Mouse (Mus musculus) frontal cortex, adult 2 months (tissue): ENCODE data around the gene Rad23b. TPM values are rescaled to one million over a fixed set of nuclear protein-coding genes. Genes with fewer than 3 reads are reported as not detected.
"Not testable (repeated sequence)": the region's sequence is repeated elsewhere in the genome, so short reads cannot be mapped to it uniquely, and the experiment has no call there.

Experiments used
- DNase-seq, 2 experiments: peaks; one replicate each; pipeline ENCODE4 v3.0.0; 2022; ENCODE audit warnings: low spot score in 1 of 2; ENCODE audit errors: extremely low spot score in 1 of 2
- polyA plus RNA-seq: library from polyadenylated mRNA; depleted of rRNA; stranded (reverse); fragments of >200 nt; gene quantifications from 2 replicates; pipeline ENCODE4 v1.2.3, GENCODE M21; 2012; rRNA removed

Gene Rad23b
- 112 and 125 TPM in 2 replicates for polyA plus RNA-seq

DNA sequence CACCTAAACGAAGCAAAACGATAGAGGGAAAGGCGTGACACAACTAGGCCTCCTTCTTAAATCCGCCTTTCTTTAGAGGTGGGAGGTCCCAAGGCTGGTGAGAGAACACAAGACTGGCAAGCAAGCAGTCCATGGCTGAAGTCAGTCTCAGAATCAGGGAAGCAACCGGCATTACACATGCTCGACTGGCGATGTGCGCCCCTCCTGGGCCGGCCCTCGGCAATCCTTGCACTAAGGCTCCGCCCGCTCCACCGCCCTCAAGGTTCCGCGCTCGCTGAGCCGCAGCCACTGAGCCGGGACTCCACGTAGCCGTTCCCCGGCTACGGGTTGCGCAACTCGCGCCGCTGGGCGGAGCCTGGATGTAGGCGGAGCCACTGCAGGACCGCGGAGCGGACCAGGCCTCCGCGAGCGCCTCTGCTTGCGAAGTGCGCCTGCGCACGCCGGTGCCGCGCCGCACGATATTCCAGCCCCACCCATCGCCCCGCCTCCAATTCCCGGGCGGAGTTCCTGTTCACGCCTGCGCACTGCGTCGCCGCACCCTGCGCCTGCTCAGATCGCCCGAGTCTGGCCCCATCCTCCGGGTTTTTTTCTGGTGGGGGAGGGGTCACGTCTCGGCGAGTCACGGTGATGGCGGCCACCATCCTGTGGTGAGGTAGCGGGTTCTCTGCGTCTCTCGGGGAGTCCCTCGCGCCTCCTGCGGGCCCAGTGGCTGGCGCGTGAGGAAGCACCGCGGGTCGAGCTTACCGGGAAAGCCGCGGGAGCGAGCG, at the start of gene Rad23b:
TSS of gene Rad23b (plus strand) at position 592 of the 767 bp plus-strand sequence.
- DNase-seq = peak; percentile 99 to 100

DNA sequence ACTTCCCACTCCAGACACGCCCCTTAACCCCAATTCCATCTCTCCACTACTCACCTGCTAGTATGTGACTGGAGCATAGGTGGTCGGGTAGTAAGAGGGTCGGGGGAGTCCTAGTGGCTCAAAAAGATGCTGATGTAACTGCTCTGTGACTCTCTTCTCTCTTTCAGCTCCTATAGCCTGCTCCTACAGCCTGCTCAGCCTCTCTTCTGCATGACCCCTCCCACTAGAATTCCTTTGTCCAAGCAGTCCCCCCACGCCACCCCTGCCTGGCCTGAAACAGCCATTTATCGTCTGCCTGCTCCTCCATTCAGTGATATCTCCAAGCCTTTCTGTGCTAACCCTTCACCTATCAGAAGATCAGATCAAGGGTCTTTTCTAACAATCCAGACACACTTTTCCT, 45.7 kb upstream of the Rad23b start:
- DNase-seq = no peak

DNA sequence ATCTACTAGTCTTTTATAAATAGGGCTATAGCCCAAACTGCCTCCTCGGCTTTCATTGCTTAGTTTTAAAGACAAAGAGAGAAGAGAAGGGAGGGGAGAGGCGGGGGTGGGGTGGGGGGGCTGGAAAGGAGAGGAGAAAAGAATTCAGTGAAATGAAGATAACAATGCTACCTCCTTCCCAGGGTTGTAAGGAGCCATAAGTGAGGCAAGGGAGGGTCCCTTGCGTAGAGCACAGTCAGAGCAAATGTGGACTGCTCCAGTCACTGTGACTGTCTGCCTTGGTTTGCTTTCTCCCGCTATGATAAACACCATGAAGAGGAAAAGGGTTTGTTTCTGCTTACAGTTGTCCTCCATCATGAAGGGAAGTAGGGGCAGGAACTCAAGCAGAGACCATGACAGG, 43.2 kb upstream of the Rad23b start:
- no peak for DNase-seq

DNA sequence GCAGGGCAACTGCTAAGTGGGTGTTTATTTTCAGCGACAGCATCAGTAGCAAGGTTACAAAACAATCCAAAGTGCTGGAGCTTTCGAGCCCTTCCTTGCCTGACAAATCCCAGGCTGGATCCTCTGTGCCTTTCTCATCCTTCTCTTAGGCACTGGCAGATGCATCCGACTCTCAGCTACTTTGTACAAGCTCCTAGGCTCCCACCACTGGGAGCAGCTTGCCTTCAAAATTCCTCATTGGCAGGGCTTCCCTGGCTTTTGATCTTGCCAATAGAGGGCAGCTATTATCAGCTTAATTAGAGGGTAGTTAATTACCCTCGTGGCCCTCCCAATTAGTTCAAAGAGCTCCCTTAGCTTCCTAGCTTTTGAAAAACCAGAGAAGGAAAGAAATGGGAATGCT, 33.1 kb upstream of the Rad23b start:
- peak in 1 of 2 experiments; percentile 33 for DNase-seq

DNA sequence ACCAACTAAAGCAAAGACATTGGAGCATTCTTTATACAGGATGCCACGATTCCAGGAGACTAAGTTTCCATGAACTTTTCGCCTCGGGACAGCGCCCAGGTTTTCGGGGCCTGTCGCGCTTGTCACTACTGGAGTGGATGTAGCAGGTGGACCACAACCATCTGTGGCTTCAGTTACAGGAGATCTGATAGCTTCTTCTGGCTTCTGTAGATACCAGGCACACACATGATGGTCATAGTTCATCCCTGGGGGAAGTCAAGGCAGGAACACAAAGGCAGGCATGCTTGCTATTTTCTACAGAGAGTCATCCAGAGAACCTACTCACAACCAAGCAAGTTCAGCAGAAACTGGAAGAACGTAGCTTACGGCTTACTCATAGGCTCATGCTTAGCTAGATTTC, 31.5 kb upstream of the Rad23b start:
- not testable (repeated sequence) for DNase-seq

DNA sequence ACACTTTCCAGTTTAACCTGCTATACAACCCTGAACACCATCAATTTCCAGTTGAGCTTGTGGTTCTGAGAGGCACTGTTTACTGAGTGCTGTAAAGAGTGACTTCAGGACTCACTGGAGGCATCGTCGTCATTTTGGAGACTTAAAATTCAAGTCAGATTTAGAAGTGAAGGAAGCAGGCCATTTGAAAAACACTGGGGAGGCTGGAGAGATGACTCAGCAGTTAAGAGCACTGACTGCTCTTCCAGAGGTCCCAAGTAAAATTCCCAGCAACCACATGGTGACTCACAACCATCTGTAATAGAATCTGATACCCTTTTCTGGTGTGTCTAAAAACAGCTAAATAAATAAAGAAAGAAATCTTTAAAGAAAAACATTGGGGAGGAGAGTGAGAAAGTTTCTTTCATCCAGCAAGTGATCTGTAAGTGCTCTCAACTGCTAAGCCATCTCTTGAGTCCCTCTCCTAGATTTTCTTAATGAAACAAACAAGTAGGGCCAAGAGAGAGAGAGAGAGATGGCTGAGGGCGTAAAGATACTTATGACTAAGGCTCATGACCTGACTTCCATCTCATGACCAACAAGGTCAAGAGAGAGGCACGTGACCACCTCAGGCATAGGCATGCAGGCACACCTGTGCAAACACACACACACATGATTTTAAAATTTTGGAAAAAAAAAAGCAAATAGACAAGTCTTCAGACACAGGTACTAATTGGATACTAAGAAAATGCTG, 23.9 kb upstream of the Rad23b start:
- DNase-seq = peak in 1 of 2 experiments; percentile 63

DNA sequence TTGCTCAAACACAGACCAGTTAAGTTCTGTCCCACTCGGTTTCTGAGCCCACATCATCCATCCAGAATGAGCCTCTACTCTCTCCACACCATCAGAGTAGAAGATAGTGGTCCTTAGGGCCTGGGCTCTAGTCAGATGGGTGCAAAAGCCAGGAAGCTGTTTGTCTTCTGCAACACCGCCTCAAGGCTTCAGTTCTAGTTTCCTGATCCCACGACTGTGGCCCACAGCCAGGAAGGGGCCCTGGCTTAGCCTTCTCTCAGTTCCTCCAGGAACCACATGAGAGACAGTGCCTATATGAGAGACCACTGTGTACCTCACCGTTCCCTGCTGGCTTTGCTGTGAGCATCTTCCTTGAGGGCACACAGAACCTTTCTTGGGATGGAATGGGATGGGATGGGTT, 22.3 kb upstream of the Rad23b start:
- DNase-seq = no peak

DNA sequence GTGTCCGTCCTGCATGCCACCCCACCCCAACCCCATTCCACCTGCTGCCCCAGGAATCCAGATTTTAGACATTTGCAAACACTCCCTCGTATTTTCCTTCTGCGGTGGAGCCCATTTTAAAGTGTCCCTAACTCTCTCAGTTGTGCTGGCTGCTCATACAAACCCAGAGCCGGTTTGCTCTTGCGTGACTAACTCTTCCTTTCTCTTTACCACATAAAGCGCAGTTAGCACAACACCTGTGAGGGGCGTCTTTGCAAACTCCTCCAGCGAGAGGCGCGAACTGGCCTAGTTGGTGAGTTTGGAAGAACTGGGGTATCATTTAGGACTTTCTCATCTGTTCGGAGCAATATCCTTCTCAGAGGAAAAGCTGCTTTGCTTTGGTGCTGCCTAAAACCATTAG, 21.4 kb upstream of the Rad23b start:
- DNase-seq = no peak

DNA sequence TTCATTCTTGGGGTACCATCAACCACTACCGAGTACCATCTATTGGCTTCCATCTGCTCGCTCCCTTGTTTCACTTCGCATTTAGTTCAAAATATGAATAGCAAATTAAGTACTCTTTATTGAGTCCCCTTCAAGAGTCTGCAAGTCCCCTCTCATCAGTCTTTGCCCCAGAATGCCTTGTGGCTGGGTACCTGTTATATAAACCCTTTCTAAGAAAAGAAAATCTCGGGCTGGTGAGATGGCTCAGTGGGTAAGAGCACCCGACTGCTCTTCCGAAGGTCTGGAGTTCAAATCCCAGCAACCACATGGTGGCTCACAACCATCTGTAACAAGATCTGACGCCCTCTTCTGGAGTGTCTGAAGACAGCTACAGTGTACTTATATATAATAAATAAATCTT, 20.9 kb upstream of the Rad23b start:
- DNase-seq = not testable (repeated sequence)

DNA sequence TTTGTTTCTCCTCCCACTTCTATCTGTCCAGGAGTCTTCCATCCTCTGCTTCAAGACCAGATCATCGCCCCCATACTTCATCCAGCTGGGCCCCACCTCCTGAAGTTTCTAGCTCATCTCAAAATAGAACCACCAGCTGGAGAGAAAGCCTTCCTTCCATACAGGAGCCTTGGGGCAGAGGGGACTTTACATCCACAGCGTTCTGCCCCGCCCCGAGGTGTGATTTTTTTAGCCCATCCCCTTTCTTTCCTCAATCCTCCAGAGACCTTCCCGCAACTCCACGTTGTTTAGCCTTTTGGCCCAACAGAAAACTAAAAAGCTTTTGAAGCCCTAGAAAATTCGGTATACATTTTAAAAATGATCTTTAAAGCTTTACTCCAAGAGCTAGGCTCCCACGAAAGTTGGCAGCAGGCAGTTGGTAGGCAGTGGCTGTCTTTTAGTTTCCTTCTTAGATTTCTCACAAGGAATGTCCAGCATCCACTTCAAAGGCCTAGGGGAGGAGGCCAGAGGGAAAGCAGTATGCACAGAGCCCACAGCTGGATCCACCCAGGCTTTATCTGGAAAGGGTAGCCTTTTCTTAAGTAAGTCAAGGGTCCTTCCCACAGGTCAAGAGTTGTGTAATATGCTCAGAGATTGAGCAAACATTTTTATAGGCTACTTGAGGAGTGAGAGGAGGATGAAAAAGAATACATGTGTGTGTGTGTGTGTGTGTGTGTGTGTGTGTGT, 20.1 kb upstream of the Rad23b start:
- DNase-seq = peak; percentile 62 to 64

DNA sequence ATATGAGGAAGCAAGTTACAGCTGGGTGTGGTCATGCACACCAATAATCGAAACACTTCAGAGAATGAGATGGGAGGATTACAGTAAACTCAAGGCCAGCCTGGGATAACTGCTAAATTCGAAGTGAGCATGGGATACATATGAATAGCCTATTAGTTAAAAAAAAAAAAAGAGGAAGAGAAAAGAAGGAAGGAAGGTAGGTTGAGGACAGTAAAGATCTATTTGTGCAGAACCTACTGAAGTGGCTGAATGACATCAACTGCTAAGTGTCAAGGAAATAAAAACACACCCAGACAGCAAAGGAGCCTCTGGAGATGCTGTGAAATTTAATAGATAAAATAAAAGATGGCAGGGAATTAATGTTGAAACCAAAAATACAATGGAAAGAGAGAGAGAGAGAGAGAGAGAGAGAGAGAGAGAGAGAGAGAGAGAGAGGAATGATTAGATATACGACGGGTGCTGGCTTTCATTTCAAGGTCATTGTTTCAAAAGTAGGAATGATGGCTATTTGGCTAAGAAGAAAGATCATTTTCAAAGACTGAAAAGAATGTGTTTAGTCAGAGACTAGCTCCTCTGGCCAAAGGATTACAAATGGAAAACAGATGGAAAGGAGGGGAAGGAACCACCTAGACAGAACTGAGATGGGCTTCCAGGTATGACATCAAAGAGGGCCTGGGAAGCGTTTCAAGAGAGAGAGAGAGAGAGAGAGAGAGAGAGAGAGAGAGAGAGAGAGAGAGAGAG, 14.6 kb upstream of the Rad23b start:
- no peak for DNase-seq

DNA sequence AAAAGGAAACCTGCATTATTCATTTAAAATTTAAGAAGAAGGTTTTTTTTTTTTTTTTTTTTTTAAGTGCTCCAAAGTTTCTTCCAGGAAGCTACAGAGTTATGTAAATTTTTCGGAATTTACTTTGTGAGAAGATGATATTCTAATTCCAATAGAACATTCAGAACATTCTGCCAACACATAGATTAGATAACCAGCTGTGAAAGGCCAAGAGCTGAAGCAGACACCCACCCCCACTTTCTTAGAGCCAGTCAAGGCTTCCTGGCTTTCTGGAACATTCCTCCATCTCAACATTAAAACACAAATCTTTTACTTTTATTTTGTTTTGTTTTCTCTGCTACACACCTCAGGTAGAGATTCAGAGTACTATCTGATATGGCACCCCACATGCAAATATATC, 10.9 kb upstream of the Rad23b start:
- DNase-seq = no peak

DNA sequence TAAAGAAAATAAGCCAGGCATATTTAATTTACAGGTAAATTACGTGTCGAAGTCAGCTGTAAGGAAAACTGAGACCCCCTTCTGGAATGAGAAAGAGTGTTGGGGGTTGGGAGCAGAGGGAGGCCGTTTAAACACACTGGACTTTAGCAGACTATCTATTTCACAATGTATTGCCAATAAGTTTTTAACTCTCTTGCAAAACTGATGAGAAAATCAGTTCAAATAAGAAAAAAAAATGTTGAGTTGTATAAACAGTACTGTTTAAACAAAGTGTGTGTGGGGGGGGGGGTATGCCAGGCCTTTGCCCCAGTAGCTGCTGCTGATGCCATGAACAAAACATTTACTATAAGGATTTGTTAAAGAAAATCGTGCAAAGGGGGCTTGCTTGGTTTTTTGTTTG, 10.5 kb upstream of the Rad23b start:
- no peak for DNase-seq

DNA sequence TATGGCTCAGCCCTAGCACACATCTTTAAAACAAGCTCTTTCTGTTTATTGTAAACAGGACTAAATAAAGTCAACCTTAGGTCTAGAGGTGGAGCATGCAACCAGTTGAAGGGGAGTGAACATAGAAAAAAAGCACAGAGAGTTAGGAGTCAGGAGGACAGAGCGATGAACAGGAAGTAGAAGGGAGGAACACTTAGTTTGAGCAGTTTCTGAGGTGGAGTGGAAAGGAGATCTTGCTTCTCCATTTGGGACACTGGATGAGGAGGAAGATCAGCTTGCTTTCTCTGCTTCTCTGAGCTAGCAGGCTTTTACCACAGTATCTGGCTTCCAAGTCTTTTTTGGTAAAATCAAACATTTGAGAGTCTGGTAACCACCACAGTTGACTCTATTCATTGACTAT, 8.0 kb upstream of the Rad23b start:
- DNase-seq = no peak

DNA sequence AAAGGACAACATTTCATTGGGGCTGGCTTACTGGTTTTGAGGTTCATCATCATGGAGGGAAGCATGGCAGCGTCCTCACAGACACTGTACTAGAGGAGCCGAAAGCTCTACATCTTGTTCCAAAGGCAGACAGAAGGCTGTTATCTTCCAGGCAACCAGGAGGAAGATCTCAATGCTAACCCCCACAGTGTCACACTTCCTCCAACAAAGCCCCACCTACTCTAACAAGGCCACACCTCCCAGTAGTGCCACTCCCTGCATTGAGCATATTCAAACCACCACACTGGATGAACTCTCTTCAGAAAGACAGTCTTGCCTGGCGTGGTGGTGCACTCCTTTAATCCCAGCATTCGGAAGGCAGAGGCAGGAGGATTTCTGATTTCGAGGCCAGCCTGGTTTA, 7.2 kb upstream of the Rad23b start:
- no peak for DNase-seq

DNA sequence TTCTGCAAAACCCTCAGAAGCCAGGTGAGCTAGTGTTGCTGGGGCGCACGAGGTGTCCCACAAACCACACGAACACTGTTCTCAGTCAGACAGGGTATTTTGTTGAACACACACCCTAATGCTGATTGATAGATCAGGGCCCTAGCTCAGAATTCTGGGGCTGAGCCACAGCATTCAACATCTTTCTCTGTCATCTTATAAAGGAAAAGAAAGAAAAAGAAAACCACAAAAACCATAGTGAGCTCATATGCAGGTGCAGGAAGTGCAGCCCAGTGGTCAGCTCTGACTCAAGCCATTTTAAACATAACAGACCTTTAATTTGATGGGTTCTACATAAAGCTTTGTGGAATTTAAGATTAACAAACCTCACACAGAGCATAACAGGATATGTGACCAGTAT, 6.6 kb upstream of the Rad23b start:
- DNase-seq = no peak

DNA sequence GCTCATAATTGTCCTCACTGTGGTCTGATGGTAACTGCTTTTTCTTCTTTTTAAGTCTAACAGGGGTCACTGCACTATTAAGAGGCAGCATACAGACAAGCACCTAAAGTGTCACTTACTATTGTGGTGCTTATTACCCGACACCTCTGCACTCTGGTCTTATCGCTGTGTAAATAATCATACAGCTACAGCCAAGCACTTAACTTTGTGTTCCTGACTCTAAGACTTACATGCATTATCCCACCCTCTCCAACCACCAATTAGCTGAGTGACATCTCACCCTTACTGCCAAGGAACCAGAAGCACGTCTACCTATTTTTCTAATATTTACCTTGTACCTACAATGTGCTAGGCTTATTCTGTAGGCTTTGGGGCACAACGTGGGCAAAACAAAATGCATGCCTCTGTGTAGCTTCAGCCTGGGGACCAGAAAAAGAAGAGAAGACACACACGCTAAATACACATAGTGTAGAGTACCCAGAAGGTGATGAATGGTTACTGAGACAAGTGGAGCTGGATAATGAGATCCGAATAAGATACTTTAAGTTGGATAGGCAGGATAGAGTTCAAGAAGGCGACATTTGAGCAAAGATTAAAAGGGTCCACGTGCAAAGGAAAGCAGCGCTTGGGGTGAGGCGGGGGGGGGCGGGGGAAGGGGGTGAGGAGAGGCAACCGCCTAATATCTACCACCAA, 938 bp upstream of the Rad23b start:
- no peak for DNase-seq

DNA sequence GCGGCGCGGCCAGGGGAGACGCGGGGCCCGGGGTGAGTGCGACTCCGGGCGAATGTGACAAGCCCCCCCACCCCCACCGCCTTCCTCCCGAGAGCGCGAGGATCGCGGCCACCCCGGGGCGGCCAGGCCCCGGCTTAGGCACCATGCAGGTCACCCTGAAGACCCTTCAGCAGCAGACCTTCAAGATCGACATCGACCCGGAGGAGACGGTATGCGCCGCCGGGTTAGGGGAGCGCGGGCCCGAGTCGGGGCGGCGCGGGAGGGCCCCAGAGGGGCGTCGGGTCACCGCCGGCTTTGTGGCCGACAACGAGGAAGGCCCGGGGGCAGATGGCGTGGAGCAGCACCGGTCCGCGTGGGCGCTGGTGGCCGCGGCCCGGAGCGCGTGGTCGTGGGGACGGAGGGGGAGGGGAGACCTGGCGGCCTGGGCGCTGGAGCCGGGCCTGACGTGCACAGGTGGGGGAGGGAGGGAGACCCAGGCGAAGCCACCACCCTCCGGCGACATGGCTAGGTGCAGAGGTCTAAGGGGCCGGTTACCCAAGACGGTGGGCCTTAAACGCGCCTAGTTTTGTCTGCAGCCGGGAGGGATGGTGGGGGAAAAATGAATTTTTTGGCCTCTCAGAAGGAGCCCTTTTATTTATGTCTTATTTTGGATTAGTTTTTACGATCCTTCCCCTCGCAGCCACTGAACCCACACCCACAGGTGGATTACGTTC, 532 bp downstream of the Rad23b start:
- DNase-seq = peak in 1 of 2 experiments; percentile 32

DNA sequence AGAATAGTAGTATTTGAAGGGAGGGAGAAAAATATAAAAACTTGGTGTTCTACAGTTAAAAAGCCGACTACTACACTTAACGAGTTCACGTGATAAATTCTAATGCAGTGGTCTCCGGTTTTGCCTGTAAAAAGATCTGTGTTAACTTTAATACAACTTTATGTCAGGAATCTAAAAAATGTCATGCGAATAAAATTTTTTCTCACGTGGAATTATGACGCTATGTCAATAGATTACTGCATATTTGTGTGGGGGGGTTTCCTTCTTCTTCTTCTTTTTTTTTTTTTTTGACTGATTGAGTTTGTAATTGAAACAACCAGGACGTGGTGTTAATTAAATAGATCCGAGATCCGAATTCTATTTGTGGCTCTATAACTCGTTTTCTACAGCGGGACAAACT, 1.2 kb downstream of the Rad23b start:
- DNase-seq = no peak

DNA sequence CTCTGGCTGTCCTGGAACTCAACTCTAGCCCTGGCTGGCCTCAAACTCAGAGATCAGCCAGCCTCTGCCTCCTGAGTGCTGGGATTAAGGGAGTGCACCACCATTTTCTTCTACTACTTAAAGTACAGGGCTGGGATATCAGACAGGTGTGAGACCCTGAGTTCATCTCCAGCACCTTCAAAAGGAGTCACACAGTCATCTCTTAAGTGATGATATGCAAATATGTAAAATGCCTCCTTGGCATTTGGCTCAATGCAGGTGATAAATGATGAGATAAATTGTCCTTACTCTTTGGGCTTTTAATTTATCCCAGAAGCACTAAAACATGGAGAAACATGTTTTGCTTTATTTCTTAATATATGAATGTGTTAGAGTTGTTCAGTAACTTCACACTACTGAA, 2.0 kb downstream of the Rad23b start:
- no peak for DNase-seq
